Mouse (Mus musculus) kidney, postnatal 10 days (tissue): ENCODE measurements at regions not wholly inside any gene's neighbourhood (a gene's known extent, or its start where the extent isn't known, plus 50 kb on each side); places are given as distances from the start of the nearest gene placed in this dataset.

ENCODE experiments used
- DNase-seq: peaks from one replicate; pipeline ENCODE4 v3.0.0; 2021; ENCODE audit warnings: mixed read lengths

GRCm38 (mm10) chr6:51183576-51184420 is 248.7 kb upstream of the Nfe2l3 start:
- DNase-seq, result no peak

GRCm38 (mm10) chr6:51184500-51184899 is 248.0 kb upstream of the Nfe2l3 start:
- no peak for DNase-seq

GRCm38 (mm10) chr6:51185201-51185600 is 247.3 kb upstream of the Nfe2l3 start:
- DNase-seq, result no peak

- no peak for DNase-seq
Observed at GRCm38 (mm10) chr6:51189173-51189572, 243.3 kb upstream of the Nfe2l3 start.

GRCm38 (mm10) chr6:51192826-51193225 is 239.6 kb upstream of the Nfe2l3 start:
- no peak for DNase-seq

- DNase-seq, result no peak
Observed at GRCm38 (mm10) chr6:51193356-51193755, 239.1 kb upstream of the Nfe2l3 start.

- no peak for DNase-seq
Observed at GRCm38 (mm10) chr6:51196391-51196790, 236.1 kb upstream of the Nfe2l3 start.

GRCm38 (mm10) chr6:51197000-51197774 is 235.3 kb upstream of the Nfe2l3 start:
- DNase-seq, result no peak

- no peak for DNase-seq
Observed at GRCm38 (mm10) chr6:51200207-51200606, 232.3 kb upstream of the Nfe2l3 start.

GRCm38 (mm10) chr6:51200837-51201236 is 231.6 kb upstream of the Nfe2l3 start:
- no peak for DNase-seq

- no peak for DNase-seq
Observed at GRCm38 (mm10) chr6:51204306-51204705, 228.2 kb upstream of the Nfe2l3 start.

- no peak for DNase-seq
Observed at GRCm38 (mm10) chr6:51205411-51205810, 227.1 kb upstream of the Nfe2l3 start.

GRCm38 (mm10) chr6:51206712-51207505 is 225.6 kb upstream of the Nfe2l3 start:
- peak; percentile 82 for DNase-seq

GRCm38 (mm10) chr6:51207587-51208361 is 224.7 kb upstream of the Nfe2l3 start:
- DNase-seq, result no peak

GRCm38 (mm10) chr6:51208660-51209396 is 223.6 kb upstream of the Nfe2l3 start:
- peak; percentile 64 for DNase-seq

GRCm38 (mm10) chr6:51211418-51211817 is 221.1 kb upstream of the Nfe2l3 start:
- peak; percentile 48 for DNase-seq

GRCm38 (mm10) chr6:51212216-51212615 is 220.3 kb upstream of the Nfe2l3 start:
- DNase-seq, result no peak

GRCm38 (mm10) chr6:51215371-51215770 is 217.1 kb upstream of the Nfe2l3 start:
- no peak for DNase-seq

GRCm38 (mm10) chr6:51216472-51216871 is 216.0 kb upstream of the Nfe2l3 start:
- DNase-seq, result peak; percentile 83

GRCm38 (mm10) chr6:51219691-51220090 is 212.8 kb upstream of the Nfe2l3 start:
- no peak for DNase-seq

- no peak for DNase-seq
Observed at GRCm38 (mm10) chr6:51220778-51221177, 211.7 kb upstream of the Nfe2l3 start.
